Mouse (Mus musculus) myocyte (in vitro differentiated cells): Measurements from ENCODE around the gene Acmsd.

ENCODE experiments used
- CEBPB ChIP-seq: IDR thresholded peaks from 2 replicates; pipeline ENCODE4 v1.6.1; 2011; ENCODE audit warnings: mild to moderate bottlenecking, moderate library complexity; ENCODE audit not compliant: poor library complexity, insufficient read depth, severe bottlenecking
- E2F4 ChIP-seq: IDR thresholded peaks from one replicate; pipeline ENCODE4 v1.6.1; 2011; ENCODE audit warnings: mild to moderate bottlenecking, control low read depth, moderate library complexity; ENCODE audit not compliant: insufficient read depth
- POLR2A ChIP-seq: IDR thresholded peaks from one replicate; pipeline ENCODE4 v1.6.1; 2011; ENCODE audit warnings: low read depth, mild to moderate bottlenecking, control low read depth, moderate library complexity; ENCODE audit not compliant: insufficient read length
- TCF3 ChIP-seq: IDR thresholded peaks from one replicate; pipeline ENCODE4 v1.6.1; 2011; ENCODE audit warnings: low read depth, control low read depth; ENCODE audit not compliant: insufficient read length

GRCm38 (mm10) chr1:127750401-127751102, 21.3 kb downstream of the Acmsd start:
- TF ChIP-seq TCF3 (no peak), POLR2A (no peak), CEBPB (no peak), E2F4 (no peak)
